Mouse (Mus musculus) megakaryocyte, embryonic 14.5 days (primary cell): ENCODE measurements at regions not wholly inside any gene's neighbourhood (a gene's known extent, or its start where the extent isn't known, plus 50 kb on each side); places are given as distances from the start of the nearest gene placed in this dataset.

Experiments used
- H3K27me3 ChIP-seq: replicated peaks from 2 replicates; pipeline ENCODE3; 2012; ENCODE audit warnings: inconsistent platforms
- H3K36me3 ChIP-seq: replicated peaks from 2 replicates; pipeline ENCODE3; 2012; ENCODE audit warnings: low read length, inconsistent platforms, mixed read lengths
- H3K4me1 ChIP-seq: 2 replicates; pipeline ENCODE4 v1.6.1; 2012; ENCODE audit warnings: inconsistent platforms
- H3K4me3 ChIP-seq: replicated peaks from 2 replicates; pipeline ENCODE3; 2012; ENCODE audit warnings: moderate library complexity, mild to moderate bottlenecking, inconsistent platforms
- H3K9me3 ChIP-seq: 2 replicates; pipeline ENCODE4 v1.6.1; 2012; ENCODE audit warnings: inconsistent platforms
- FLI1 ChIP-seq: IDR thresholded peaks from 2 replicates; pipeline ENCODE4 v1.6.1; 2012; ENCODE audit warnings: low read length, inconsistent platforms, mixed read lengths
- GATA1 ChIP-seq: IDR thresholded peaks from 3 replicates; pipeline ENCODE4 v1.6.1; 2012; ENCODE audit warnings: mixed read lengths, low read length, inconsistent platforms, borderline replicate concordance

- TF ChIP-seq GATA1 (no peak), FLI1 (no peak)
- H3K9me3 ChIP-seq, result peaks cover 4% of the 10 kb centered on the region; the same call in 1 of the 2 replicates
- H3K27me3 ChIP-seq, result no peaks in the 10 kb centered on the region
- H3K4me1 ChIP-seq, result no peaks in the 10 kb centered on the region
- no peak overlapping the region for H3K4me3 ChIP-seq
- no peaks in the 10 kb centered on the region for H3K36me3 ChIP-seq
Observed at GRCm38 (mm10) chr3:34168087-34168486, 87.0 kb upstream of the Dnajc19 start.

- H3K4me3 ChIP-seq, result no peak overlapping the region
- TF ChIP-seq GATA1, result no peak
- TF ChIP-seq FLI1, result no peak
- H3K27me3 ChIP-seq, result no peaks in the 10 kb centered on the region
- peaks cover 3% of the 10 kb centered on the region for H3K9me3 ChIP-seq
- peaks cover 12% of the 10 kb centered on the region for H3K4me1 ChIP-seq
- H3K36me3 ChIP-seq, result no peaks in the 10 kb centered on the region
Observed at GRCm38 (mm10) chr3:34150036-34150435, 68.9 kb upstream of the Dnajc19 start.

GRCm38 (mm10) chr3:34143652-34144051, 62.5 kb upstream of the Dnajc19 start:
- TF ChIP-seq FLI1 (no peak), GATA1 (no peak)
- no peaks in the 10 kb centered on the region for H3K36me3 ChIP-seq

GRCm38 (mm10) chr3:34139227-34139626, 58.1 kb upstream of the Dnajc19 start:
- H3K4me1 ChIP-seq, result no peaks in the 10 kb centered on the region
- H3K27me3 ChIP-seq, result no peaks in the 10 kb centered on the region
- H3K4me3 ChIP-seq, result no peak overlapping the region
- no peaks in the 10 kb centered on the region for H3K36me3 ChIP-seq
- TF ChIP-seq FLI1, result no peak
- TF ChIP-seq GATA1, result no peak
- 0 out of 2 replicates have a peak, but pooled peaks cover 7% of the 10 kb centered on the region for H3K9me3 ChIP-seq

More at GRCm38 (mm10) chr3:34143652-34144051, 62.5 kb upstream of the Dnajc19 start:
- Histone ChIP-seq H3K4me1 (no peaks in the 10 kb centered on the region), H3K27me3 (no peaks in the 10 kb centered on the region), H3K9me3 (peaks cover 7% of the 10 kb centered on the region; the same call in 1 of the 2 replicates), H3K4me3 (no peak overlapping the region)

- TF ChIP-seq GATA1 (no peak), FLI1 (no peak)
- Histone ChIP-seq H3K27me3 (no peaks in the 10 kb centered on the region), H3K4me3 (no peak overlapping the region), H3K4me1 (no peaks in the 10 kb centered on the region), H3K36me3 (no peaks in the 10 kb centered on the region), H3K9me3 (0 out of 2 replicates have a peak, but pooled peaks cover 7% of the 10 kb centered on the region)
Observed at GRCm38 (mm10) chr3:34137984-34138383, 56.9 kb upstream of the Dnajc19 start.

- Histone ChIP-seq H3K27me3 (no peaks in the 10 kb centered on the region), H3K36me3 (no peaks in the 10 kb centered on the region), H3K4me3 (no peak overlapping the region), H3K9me3 (no peaks in the 10 kb centered on the region), H3K4me1 (no peaks in the 10 kb centered on the region)
- TF ChIP-seq FLI1, result no peak
- no peak for TF ChIP-seq GATA1
Observed at GRCm38 (mm10) chr3:34136385-34136784, 55.3 kb upstream of the Dnajc19 start.
